Mouse (Mus musculus) MN1 (cell line): ENCODE data around the gene Nlrp4f.
A peak's percentile ranks its signal among the peaks of the same experiment; 100 is the strongest.

Experiments used
- DNase-seq: peaks from one replicate; pipeline ENCODE4 v3.0.0-alpha.2; 2016; ENCODE audit warnings: low spot score

Nlrp4f gene

GRCm38 (mm10) chr13:65205877-65206276, at the start of gene Nlrp4f:
Nlrp4f (minus strand) TSS chr13:65205977.
- DNase-seq, result no peak

DNA sequence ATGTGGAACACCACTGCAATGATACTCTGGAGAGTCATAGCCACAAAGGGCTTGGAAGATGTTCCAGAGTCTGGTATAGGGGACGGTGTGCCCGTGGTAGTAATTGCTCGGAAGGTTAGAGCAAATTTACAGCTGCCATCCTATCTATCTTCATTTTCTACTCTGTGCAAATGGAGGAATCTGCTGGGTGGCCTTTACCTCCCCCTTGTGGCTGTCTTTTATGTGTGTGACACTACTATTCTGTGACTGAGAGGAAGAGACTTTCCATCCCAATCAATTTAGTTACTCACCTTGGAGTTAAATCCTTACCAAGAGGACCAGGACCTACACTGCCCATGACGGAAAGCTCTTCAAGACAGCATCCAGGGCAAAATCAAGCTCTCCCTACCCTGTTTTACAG, 37.5 kb upstream of the Nlrp4f start:
- DNase-seq, result peak; percentile 14

DNA sequence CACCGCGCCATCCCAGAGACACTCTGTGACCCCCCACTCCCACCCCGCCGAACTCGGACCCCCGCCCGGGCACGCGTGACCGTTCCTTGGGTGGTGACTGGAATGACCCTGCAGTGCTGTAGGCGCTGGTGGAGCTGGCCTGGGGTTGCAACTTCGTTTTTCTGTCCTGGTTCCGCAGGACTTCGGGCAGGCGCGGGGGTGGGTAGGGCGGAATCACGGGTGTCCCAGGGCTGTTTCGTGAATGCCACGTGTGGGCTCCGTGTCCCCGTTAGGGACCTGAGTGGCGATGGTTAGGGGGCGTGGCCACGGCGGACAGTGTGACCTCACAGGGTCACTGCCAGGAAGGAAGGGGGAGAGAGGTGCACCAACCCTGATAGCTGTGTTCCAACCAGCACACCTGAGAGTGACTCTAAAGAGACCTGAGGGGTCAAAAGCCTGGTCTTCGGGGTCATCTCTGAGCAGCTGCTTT, 36.6 kb upstream of the Nlrp4f start:
- no peak for DNase-seq

DNA sequence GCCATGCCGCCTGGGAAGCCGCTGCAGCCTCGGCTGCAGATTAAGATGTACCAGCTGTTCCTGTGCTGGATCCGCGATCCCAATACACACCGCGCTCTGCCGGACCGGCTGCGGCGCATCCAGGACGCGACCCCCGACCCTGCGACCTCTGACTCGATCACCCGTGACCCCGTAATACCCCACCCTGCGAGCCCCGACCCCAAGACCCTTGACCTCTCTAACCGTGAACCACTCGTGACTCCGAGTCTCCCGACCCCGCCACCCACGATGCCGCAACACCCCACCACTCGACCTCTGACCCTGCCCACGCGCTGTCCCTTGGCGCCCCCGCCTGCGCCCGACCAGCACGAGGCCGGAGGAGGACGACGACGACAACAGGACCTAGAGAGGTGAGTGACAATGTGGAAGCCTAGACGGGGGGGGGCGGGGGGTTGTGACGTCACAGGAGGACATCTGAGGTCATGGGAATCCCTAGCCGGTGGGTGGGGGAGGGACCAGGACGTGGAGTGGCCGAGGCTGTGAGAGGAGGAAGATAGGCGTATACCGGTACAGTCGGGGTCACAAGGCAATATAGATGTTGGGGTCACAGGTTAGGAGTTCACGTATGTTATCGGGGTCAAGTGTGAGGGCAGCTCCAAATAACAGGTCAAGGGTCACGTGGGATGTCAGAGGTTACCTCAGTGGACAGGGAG, 36.0 kb upstream of the Nlrp4f start:
- peak; percentile 14 for DNase-seq

DNA sequence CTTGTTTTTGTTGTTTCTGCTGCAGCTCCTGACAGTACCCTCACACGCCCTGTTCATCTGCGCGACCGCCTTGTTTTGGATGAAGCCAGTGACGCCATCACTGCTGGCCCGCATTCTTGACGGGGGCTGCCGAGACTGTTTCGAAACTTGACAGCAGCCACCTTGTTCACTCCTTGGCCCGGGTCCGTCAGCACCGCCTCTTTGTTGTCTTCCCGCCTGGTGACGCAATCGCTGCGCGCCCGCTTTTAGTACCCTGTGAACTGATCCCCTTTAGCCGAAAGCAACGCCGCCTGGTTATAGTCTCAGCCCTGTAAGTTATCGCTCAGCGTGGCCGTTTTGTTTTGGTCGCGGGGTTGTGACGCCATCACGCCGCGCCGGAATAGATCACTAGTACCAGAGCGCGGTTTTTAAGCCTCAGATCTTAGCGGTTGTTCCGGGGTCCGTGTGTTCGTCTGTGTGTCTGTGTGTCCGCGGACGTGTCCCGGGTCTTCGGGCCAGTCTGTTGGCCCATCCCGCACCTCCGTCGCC, 35.4 kb upstream of the Nlrp4f start:
- DNase-seq, result peak; percentile 91

- peak; percentile 98 for DNase-seq
These were observed 34.8 kb upstream of the Nlrp4f start for GRCm38 (mm10) chr13:65240509-65241098.

DNA sequence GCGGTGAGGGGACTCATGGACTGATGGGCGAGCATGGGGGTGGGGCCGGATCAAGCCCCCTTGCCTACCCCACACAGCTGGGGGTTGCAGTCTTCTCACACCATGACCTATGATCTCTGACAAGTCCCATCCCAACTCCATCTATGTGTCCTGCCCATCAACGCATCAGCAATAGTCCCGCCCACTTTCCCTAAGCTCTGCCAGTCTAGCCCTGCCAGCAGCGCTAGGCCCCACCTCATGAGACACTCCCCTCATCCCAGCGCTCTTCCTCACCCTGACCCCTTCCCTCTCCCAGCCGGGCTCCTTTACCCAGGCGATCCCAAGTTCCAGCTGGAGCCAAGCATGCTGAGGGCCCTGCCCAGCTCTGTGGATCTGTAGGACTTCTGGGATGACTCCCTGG, 31.4 kb upstream of the Nlrp4f start:
- no peak for DNase-seq

- DNase-seq, result no peak
These were observed 20.9 kb upstream of the Nlrp4f start for GRCm38 (mm10) chr13:65226657-65227056.

- DNase-seq, result no peak
These were observed 20.2 kb upstream of the Nlrp4f start for GRCm38 (mm10) chr13:65225945-65226344.

- no peak for DNase-seq
These were observed 5.1 kb downstream of the Nlrp4f start for GRCm38 (mm10) chr13:65200667-65201066.

GRCm38 (mm10) chr13:65176472-65177091, 29.2 kb downstream of the Nlrp4f start:
- no peak for DNase-seq

DNA sequence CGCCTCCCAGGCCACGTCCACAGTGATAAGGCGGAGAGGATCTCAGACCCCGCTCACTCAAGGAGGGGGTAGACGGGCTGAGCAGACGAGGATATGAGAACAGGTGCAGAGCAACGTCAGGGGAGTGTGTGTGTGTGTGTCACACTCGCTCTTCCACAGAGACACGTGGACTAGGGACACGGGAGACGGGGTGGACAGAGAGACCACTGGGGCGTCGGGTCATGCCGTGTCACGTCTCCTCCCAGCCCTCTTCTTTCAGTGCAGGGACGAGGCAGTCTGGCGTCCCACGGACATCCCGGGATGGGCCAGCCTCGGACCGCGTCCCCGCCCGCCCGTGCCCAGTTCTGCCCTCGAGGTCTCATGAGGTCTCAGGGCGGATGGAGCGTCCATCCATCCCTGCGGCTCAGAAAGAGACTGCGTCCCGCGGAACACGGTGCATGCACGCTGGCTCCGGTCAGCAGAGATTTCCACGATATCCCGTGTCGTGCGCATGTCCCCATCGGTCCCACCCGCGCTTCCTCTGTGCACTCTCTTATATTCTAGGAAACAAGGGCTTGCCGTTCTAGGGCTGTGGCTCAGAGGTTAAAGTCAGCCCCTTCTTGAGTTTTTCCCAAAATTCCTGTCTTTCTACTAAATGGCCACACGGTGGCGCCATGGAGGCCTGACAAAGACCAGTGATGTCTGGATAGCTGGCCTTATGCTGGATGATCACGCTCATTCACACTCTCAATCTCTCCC, 29.9 kb downstream of the Nlrp4f start:
- peak; percentile 7 for DNase-seq

GRCm38 (mm10) chr13:65174102-65174501, 31.7 kb downstream of the Nlrp4f start:
- no peak for DNase-seq

- no peak for DNase-seq
These were observed 55.8 kb downstream of the Nlrp4f start, which contains the start of gene Olfr466 for GRCm38 (mm10) chr13:65149940-65150339. Olfr466 (plus strand) TSS chr13:65150240.

- DNase-seq, result no peak
These were observed 68.0 kb downstream of the Nlrp4f start, which contains the start of gene Olfr465-ps1 for GRCm38 (mm10) chr13:65137789-65138188. Olfr465-ps1 (plus strand) TSS chr13:65138089.
